Mouse (Mus musculus) G1E (cell line): ENCODE measurements around the gene Bst2. TPM values are rescaled to one million over a fixed set of nuclear protein-coding genes. Genes with fewer than 3 reads are reported as not detected.
"Not testable (repeated sequence)": the region's sequence is repeated elsewhere in the genome, so short reads cannot be mapped to it uniquely, and the experiment has no call there.

Experiments
- ATAC-seq: 2 replicates; pipeline ENCODE4 v1.8.0; 2016; ENCODE audit warnings: mild to moderate bottlenecking; ENCODE audit not compliant: insufficient number of reproducible peaks, poor library complexity, low FRiP score, severe bottlenecking; ENCODE audit errors: extremely low read depth
- DNase-seq: peaks from one replicate; pipeline ENCODE4 v3.0.0; 2012; ENCODE audit warnings: low spot score
- H3K27me3 ChIP-seq: 2 replicates; pipeline ENCODE4 v1.6.1; 2012; ENCODE audit warnings: mild to moderate bottlenecking, low read length, inconsistent platforms; ENCODE audit not compliant: insufficient read depth
- H3K36me3 ChIP-seq: replicated peaks from 2 replicates; pipeline ENCODE3; 2012; ENCODE audit warnings: mild to moderate bottlenecking, inconsistent platforms
- H3K4me1 ChIP-seq: 2 replicates; pipeline ENCODE4 v1.6.1; 2012; ENCODE audit warnings: low read depth, low read length, inconsistent platforms, mixed read lengths; ENCODE audit not compliant: insufficient read depth
- H3K4me3 ChIP-seq: 2 replicates; pipeline ENCODE4 v1.5.1; 2012; ENCODE audit warnings: low read depth, mild to moderate bottlenecking, inconsistent platforms, low read length, moderate library complexity, mixed read lengths
- H3K9me3 ChIP-seq: replicated peaks from 2 replicates; pipeline ENCODE4 v1.6.1; 2012; ENCODE audit warnings: inconsistent platforms
- CTCF ChIP-seq: IDR thresholded peaks from 2 replicates; pipeline ENCODE4 v1.5.1; 2012; ENCODE audit warnings: low read depth, low read length, inconsistent platforms, mixed read lengths
- GATA1 ChIP-seq: IDR thresholded peaks from 2 replicates; pipeline ENCODE4 v1.6.1; 2012; ENCODE audit warnings: borderline replicate concordance, low read length, inconsistent platforms, mixed read lengths
- GATA2 ChIP-seq: IDR thresholded peaks from 2 replicates; pipeline ENCODE4 v1.6.1; 2012; ENCODE audit warnings: low read depth, low read length, inconsistent platforms, borderline replicate concordance
- POLR2AphosphoS5 ChIP-seq: IDR thresholded peaks from 2 replicates; pipeline ENCODE4 v1.6.1; 2012; ENCODE audit warnings: low read depth, low read length, inconsistent platforms; ENCODE audit not compliant: insufficient replicate concordance
- TAL1 ChIP-seq: conservative IDR thresholded peaks from 2 replicates; pipeline ENCODE4 v1.6.1; 2012; ENCODE audit warnings: low read depth, low read length, inconsistent platforms, mixed read lengths
- polyA plus RNA-seq: library from polyadenylated mRNA; stranded (reverse); fragments of >175 nt; gene quantifications from 2 replicates; pipeline ENCODE4 v1.2.3, GENCODE M21; 2012
- total RNA-seq, 2 experiments: library from RNA; stranded (forward) in 1 of 2; stranded (reverse) in 1 of 2; fragments of 200-1000 nt in 1 of 2; fragments of >200 nt in 1 of 2; fragmentation: Nextera tagmentation in 1 of 2; gene quantifications; 2 replicates each; pipeline ENCODE4 v1.2.3; 2014 to 2017

Bst2 gene
- total and polyA plus RNA-seq, 3 experiments: 7.6 to 44.0 (median 8.0) TPM

DNA sequence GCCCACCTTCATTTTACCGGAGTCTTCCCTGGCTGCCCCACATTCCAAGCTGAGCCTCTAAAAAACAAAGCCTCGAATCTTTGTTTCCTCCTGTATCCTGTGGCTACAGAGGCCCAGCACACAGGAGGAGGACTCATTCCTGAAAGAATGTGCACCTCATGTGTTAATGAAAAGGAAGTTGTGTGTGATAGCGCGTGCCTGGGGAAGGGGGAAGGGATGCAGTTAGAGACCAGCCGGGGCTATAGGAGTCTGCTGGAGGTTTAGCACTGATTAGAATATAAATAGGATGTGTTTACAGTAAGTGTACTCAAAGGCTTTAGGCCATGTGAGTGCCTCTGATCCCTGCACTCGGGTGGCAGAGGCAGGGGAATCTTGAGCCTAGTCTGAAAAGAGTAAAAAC, 11.0 kb downstream of the Bst2 start:
- peaks cover 12% of the 10 kb centered on the region for H3K4me1 ChIP-seq
- DNase-seq: no peak
- H3K27me3 ChIP-seq: peaks cover 50% of the 10 kb centered on the region
- ATAC-seq: no peak
- TF ChIP-seq GATA1 (no peak), POLR2AphosphoS5 (no peak), CTCF (no peak), TAL1 (no peak), GATA2 (no peak)
- no peak overlapping the region for H3K4me3 ChIP-seq
- no peaks in the 10 kb centered on the region for H3K9me3 ChIP-seq
- no peaks in the 10 kb centered on the region for H3K36me3 ChIP-seq

DNA sequence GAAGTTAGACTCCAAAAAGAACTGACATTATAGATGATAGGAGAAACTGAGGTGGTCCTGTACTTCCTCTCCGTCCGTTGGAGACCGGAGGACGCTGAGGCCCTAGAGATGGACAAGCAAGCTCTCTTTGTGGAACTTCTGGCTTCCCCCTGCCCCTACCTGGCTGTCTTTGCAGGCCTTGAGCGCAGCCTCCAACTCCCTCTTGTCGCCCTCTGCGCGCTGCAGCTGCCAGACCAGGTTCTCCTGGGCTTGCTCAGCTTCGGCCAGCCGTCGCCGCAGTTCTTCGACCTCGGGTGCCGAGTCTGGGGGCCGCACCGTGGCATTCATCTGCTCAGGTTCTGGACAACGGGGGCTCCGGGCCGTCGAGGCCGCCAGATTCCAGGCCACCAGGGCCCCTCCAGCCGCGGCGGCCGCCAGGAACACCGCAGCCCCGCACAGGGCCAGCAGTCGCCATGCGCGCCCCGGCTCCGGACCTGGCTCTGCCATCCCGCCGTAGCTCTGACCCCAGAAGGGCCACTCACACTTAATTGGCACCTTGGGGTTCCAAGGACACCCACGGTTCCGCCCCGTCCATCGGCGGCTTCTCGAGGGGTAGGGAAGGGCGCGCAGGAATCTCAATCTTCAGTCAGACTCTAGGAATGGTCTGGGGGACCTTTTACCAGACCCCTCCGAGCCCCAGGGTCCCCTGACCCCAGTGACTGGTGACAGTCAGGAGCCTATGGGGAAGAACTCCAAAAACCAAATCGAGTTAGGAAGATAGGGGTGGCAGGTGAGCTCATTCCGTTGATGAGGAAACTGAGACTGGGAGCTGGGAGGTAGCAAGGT, 11.8 kb downstream of the Bst2 start, which contains the start of gene Ccdc194:
Gene Ccdc194 (minus strand): TSS at position 486 of the 825 bp plus-strand sequence.
- no peak for TF ChIP-seq GATA1
- TF ChIP-seq POLR2AphosphoS5: no peak
- no peak for TF ChIP-seq GATA2
- no peak for TF ChIP-seq CTCF
- TF ChIP-seq TAL1: no peak
- DNase-seq (no peak), ATAC-seq (no peak)
- H3K4me3 ChIP-seq: no peak within 1 kb of the TSS
- no peaks in the 10 kb centered on the region for H3K36me3 ChIP-seq
- peaks cover 57% of the 10 kb centered on the region for H3K27me3 ChIP-seq
- H3K9me3 ChIP-seq: no peaks in the 10 kb centered on the region
- peaks cover 13% of the 10 kb centered on the region for H3K4me1 ChIP-seq

DNA sequence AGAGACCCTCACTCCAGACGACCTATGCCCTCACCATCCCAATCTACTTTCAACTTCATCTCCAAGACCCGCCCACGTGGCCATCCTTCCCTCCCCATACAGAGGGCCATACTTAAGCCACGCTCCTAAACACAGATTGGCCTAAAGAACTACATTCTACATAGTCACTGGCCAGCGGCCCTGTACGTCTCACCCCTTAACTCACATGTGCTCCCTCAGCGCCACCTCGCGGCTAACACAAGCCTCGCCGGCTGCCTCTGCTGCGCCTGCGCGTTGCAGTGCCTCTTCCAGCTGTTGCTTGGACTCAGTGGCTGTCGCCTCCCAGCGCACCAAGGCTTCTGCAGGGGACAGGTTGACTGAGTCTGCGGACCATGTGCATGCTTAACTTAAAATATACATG, 15.6 kb downstream of the Bst2 start:
- TF ChIP-seq CTCF (peak; percentile 87), POLR2AphosphoS5 (no peak)
- DNase-seq (peak; percentile 78), ATAC-seq (peak; percentile 45)
- Histone ChIP-seq H3K9me3 (no peaks in the 10 kb centered on the region), H3K4me3 (no peak overlapping the region; the same call in 1 of the 2 replicates), H3K27me3 (peaks cover 51% of the 10 kb centered on the region), H3K4me1 (peaks cover 9% of the 10 kb centered on the region), H3K36me3 (no peaks in the 10 kb centered on the region)

DNA sequence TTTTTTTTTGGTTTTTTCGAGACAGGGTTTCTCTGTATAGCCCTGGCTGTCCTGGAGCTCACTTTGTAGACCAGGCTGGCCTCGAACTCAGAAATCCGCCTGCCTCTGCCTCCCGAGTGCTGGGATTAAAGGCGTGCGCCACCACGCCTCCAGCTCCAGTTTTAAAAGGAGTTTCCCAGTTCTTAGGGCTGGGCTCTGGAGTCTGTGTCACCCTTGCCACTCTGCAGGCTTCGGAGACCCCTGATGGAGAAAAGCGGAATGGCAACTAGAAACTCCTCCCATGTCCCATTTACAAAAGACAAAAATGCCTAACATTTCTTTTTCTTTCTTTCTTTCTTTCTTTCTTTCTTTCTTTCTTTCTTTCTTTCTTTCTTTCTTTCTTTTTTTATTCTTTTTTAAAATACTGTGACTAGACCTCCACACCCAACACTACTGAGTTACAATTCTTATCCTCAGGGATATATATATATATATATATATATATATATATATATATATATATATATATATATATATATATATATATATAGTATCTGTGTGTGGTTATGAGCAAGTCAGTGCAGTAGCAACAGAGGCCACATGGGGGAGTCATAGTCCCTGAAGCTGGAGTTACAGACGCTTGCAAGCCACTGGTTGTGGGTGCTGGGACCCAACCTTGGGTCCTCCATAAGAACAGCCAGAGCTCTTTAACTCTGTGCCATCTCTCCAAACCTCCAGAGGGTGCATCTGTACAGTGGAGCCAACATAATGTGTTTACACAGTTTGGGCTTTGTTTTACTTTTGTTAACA, 18.0 kb downstream of the Bst2 start:
- not testable (repeated sequence) for H3K4me1 ChIP-seq, DNase-seq, ATAC-seq, H3K36me3 ChIP-seq, H3K4me3 ChIP-seq, H3K9me3 ChIP-seq
- peaks cover 35% of the 10 kb centered on the region for H3K27me3 ChIP-seq

DNA sequence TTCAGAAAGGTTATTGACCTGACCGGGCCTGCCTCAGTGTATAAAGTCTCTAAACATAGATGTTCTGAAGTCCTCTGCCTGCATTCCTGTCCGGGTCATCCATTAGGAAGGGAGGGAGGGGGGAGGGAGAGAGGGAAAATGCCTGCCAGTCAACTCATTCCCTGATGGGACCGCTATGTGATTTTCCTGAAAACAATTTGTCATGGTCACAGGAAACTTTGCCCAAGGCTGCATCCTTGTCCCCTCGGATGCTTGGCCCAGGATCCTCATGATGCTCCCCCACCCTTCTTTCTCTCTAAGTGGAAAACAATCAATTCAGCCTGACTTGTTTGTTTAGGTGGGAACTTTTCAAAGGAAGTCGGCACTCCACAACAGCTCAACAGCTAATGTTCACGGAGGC, 20.5 kb downstream of the Bst2 start:
- H3K9me3 ChIP-seq: no peaks in the 10 kb centered on the region
- peaks cover 18% of the 10 kb centered on the region for H3K4me1 ChIP-seq
- no peak for ATAC-seq
- peaks cover 32% of the 10 kb centered on the region for H3K27me3 ChIP-seq
- TF ChIP-seq GATA2 (no peak), TAL1 (no peak), CTCF (no peak), POLR2AphosphoS5 (no peak), GATA1 (no peak)
- no peak for DNase-seq
- no peaks in the 10 kb centered on the region for H3K36me3 ChIP-seq
- no peak overlapping the region for H3K4me3 ChIP-seq

DNA sequence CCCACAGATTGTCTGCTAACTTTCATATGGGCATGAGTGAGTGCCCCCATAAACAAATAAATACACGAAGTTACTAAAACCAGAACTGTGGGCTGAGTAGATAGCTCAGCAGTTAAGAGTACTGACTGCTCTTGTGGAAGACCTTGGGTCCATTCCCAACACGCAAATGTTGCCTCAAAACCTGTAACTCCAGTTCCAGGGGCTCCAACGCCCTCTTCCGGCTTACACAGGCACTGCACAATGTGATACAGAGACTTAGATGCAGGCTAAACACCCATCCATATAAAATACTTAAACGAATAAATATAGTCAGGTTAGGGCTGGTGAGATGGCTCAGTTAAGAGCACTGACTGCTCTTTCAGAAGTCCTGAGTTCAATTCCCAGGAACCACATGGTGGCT, 22.2 kb downstream of the Bst2 start:
- Histone ChIP-seq H3K27me3 (peaks cover 35% of the 10 kb centered on the region), H3K9me3 (no peaks in the 10 kb centered on the region), H3K36me3 (no peaks in the 10 kb centered on the region), H3K4me1 (peaks cover 17% of the 10 kb centered on the region), H3K4me3 (no peak overlapping the region)
- ATAC-seq: no peak
- no peak for TF ChIP-seq GATA2
- no peak for TF ChIP-seq CTCF
- no peak for TF ChIP-seq POLR2AphosphoS5
- no peak for TF ChIP-seq GATA1
- no peak for TF ChIP-seq TAL1
- DNase-seq: no peak
